Mouse (Mus musculus) right cerebral cortex, postnatal 10 days (tissue): ENCODE data around the gene Itch.
"Not testable (repeated sequence)": the region's sequence is repeated elsewhere in the genome, so short reads cannot be mapped to it uniquely, and the experiment has no call there.

ENCODE experiments used
- DNase-seq, 2 experiments: peaks; one replicate each; pipeline ENCODE4 v3.0.0; 2021; ENCODE audit warnings: low spot score in 2 of 2

Gene Itch

DNA sequence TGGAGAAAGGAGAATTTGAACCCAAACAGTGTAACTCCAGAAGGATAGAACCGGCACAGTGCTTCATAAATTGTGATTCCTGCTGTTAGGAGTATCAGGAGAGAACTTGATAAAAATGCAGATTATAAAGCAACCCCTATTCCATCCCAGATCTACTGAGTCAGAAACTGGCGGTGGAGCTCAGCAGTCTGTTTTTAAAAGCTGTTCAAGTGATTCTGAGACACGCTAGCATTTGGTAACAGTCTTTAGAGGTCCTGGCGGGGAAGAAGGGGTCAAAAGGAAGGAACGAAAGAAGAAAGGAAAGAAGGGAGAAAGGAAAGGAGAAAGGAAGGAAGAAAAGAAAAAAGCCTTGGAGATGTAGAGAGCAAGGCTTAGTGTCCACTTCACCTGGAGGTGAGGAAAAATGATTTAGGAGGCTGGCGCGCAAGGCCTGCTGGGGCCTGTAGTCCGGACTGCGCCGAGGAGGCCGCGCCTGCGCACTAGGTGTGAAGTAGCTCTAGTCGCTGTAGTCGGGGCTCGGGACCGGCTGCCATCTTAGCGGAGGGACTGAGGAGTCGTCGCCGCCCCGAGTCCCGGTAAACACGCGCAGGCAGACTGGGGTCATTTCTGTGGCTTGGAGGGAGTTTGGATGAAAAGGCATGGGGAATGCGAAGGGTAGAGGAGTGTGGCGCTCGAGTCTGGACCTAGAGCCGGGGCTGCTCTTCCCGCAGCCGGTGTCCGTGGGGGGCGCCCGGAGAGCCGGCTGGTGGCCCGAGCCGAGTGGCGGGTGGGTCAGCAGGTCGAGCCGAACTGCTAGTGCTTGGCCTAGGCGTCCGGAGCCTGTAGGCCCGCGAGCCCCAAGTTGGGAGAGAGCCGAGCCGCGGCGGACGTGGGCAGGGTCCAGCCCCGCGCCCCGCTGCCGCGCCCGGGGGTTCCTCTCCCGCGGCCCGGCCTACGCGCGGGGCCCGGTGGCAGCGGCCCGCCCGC is at the start of gene Itch:
TSS of gene Itch (plus strand) at position 499 of the 966 bp plus-strand sequence.
- peak; percentile 96 to 97 for DNase-seq

DNA sequence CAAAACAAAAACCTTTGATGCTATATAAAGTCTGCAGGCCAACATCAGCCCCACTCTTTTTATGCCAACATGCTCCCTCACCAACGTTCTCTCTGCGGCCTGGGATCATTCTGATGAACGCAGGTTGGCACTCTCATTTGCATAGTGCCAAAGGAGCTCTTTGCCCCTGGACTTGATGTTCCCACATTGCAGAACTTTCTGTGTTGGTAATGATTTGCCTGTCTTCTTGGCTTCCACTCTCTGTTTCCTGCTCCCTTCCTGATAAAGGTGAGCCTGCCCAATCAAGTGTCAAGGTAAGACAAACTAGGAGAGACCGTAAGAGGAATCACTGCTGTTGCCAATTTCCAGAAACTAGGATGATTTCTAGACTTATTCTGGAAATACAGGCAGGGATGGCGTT is 48.8 kb upstream of the Itch start:
- DNase-seq, result no peak

DNA sequence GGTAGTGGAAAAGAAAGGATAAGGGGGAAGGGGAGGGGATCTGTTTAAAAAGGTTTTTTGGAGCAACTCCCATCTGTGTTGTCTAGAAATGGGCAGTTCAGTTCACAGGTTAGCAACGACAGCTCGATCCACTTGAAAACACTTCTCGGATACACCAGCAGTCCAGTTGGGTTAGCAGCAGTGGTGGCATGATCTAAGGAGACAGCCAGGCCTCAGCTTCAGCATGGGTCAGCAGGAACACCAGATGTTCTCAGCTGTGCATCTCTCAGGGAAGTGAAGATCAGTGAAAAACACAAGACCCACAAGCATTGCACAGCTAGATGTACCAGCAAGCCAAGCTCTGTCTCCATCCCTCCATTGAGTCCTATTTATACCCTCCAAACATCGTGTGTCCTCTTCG is 47.0 kb upstream of the Itch start:
- DNase-seq, result no peak

DNA sequence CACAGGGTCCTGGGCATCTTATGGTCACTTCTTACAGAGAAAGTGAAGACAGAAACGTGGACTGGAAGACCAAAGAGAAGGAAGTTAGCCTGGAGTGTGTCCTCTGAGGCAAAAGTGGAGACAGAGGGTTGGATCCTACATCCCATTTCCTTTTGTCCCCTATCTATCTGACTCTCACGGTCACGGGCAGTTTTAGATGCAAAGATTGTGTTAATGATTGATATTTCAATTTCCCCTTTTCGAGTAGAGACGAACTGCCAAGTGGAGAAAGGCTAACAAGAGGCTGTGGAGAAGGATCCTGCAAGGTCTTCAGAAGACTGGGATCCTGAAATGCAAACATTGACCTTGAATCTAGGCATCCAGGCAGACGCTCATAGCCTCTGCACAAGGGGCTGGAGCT is 45.0 kb upstream of the Itch start:
- no peak for DNase-seq

DNA sequence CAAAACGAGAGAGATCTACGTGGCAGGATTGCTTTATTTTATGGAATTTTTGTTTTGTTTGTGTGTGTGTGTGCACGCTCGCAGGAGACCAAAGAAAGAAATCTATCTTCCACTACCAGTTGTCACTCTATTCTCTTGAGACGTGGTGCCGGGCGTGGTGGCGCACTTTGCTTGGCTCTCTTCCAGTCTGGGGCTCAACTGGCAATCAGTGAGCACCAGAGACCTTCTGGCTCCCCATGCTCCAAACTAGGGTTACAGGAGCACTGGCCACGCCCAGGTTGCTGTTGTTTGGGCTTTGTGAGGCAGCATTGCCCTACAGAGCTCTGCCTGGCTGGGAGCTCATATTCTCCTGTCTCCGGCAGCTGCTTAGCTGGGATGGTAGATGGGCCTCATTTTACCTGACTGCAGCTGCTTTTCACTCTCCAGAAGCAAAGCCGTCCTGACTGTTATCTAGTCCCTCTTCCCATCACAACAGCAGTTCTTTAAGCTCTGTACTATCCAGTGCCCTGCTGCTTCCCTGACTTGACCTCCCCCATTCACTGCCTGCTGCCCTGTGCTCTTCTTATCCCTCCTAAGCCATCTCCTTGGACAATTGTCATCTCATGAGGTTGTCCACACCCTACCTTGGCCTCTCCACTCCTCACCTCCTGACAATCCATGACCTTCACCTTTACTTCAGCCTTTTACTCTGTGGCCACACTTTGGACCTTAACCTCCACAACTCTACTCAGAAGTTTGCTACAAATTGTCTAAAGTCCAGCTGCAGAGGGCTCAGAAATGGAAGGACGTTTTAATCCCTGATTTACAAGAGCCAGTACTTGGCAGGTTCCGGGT is 42.2 kb upstream of the Itch start:
- DNase-seq, result no peak

DNA sequence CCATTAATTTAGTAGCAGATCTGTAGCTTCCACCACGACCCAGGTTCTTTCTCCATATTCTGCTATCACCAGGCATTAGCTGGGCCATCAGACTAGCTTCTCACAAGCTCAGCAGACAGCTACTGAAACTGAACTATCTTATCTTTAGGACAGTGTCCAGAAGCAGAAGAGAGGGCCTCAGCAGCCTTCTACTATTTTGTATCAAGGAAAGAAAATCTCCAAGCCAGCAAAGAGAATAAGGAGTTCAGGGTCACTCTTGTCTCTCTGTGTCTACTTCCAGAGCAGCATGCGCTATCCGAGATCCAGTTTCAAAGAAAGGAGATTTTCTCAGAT is 41.6 kb upstream of the Itch start:
- no peak for DNase-seq

DNA sequence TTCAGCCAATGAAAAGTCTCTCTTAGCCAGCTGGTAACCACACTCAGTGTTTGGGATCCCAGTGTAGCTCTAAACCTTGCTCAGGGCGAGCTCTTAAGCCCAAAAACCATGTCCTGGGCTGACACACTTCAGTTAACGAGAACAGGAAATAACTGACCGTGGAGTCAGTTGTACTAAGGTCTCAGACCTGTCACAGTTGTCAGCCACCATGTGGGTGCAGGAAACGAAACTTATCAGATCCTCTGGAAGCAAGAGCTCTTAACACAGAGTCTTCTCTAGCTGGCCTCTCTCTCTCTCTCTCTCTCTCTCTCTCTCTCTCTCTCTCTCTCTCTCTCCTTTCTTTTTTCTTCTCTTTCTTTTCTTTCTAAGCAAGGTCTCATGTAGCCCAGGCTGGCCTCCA is 39.9 kb upstream of the Itch start:
- no peak for DNase-seq

DNA sequence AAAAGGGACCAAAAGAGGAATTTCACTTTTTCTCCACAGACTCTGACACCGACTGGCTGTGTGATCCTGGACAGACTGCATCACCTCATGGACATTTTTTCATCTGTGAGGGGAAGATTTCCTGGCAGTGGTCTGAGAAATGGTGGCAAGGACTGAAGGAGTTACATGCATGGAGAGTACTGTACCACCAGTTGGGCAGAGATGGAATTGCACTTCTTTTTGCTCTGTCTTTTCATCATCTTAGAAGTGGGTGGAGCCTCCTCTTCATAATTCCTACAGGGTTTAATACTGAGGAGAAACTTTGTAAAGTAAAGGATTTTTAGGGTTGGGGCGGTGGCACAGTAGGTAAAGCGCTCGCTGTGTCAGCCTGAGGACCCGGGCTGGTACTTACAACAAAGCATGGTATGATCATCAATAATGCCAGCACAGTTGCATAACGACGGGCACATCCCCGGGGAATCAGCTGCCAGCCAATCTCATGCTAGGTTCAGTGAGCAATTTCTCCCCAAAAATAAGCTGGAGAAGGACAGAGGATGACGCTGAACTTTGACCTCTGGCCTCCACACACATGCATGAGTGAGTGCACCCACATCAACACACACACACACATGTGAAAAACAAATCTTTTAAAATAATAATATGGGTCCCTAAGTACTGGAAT is 34.5 kb upstream of the Itch start:
- no peak for DNase-seq

DNA sequence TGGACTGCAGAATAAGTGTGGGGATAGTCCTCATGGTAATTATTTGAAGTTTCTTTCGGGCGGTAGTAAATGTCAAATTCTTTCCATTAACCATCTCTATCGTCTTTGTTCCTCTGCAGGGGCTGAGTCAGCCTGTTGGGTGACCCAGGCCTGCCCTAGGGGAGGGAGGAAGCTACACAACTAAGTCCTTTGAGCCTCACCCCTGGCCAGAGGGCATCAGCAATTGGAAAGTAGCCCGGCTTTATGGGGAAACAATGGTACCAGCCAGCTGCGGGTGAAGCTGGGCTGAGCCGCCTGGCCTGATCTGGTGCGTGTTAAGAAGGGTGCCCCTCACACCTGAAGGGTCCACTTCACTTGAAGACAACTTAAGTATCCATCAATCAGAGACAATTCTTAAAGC is 33.9 kb upstream of the Itch start:
- DNase-seq, result no peak

DNA sequence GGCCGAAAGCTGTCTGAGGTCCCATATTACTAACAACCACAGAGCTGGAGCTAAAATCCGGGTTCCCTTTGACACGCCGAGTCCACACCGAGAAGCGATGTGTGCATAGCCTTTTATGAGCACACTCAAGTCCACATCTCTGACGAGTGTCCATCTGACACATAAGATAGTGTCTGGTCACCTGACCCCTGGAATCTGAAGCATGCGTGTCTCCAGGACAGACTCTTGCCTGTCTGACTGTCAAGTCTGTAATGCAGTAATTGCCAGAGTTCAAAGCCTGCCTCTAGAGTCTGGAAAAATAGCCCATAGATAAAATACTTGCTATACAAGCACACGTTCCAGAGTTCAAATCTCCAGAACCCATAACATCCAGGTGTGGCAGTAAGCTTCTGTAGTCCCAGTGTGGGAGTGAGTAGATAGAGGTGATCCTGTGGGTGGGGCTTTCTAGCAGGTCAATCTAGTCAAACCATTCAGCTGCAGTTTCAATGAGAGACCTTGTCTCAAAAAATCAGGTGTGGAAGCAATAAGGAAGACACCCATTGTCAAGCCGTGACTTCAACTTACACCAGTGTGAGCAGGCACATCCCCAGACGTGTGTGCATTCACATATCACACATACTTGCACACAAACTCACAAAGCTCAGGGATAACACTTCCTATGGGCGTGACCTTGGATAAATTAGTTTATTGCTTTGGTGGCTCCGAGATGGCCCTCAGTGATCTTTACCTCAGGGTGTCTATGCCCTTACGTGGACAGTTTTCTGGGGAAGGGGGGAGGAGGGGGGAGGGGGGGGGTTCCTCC is 33.1 kb upstream of the Itch start:
- no peak for DNase-seq

DNA sequence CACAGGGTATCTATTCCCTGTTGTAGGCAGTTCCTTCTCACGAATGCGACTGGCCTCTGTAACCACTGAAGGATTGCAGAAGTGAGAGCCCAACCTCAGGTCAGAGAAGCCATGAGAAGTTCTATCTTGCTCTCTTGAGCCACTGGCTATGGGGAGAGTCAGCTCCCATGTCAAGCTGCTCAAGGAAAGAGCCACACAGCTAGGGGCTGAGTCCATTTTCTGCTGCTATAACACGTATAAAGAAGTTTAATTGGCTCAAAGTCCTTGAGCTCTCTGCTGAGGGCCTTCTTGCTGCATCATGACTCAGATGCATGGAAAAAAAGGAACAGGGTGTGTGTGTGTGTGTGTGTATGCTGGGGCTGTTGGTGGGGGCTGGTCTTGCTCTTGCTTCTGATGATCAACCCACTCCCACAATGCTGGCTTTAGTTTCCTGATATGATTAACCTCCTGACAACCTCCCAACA is 32.5 kb upstream of the Itch start:
- no peak for DNase-seq

DNA sequence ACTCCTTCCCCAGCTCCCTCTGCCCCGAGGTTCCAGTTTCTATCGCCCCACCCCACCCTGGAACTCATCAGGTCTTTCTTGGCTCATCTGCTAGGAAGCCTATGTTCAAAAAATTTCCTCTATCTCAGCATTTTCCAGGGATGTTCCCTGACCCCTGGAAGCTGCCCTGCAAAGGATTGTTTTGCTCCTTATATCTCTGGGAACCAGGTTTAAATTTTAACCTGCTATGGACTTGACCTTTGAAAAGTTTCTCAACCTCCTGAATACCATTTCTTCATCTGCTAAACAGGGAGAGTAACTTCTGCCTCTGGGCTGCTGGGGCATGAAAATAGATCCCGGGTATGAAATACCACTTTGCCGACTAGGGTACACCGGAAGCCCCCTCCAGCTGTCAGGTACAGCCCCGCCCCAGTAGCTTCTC is 31.5 kb upstream of the Itch start:
- DNase-seq, result no peak

DNA sequence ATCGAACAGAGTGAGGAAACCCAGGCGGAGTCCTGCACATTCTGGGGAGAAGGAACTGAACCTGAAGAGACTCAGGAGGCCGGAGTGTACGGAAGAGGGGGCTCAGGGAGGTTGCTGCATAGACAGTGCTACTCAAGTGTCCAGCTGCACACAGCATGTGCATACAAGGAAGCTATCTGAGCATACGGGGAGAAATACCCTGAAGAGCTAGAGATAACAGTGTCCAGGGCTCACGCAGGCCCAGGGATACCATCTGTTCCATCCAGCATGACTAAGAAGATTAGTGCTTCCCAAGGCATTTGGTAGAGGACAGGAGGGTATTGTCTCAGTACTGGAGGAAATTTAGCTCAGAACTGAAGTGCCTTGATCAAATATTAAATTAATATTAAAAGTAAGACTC is 29.7 kb upstream of the Itch start:
- no peak for DNase-seq

DNA sequence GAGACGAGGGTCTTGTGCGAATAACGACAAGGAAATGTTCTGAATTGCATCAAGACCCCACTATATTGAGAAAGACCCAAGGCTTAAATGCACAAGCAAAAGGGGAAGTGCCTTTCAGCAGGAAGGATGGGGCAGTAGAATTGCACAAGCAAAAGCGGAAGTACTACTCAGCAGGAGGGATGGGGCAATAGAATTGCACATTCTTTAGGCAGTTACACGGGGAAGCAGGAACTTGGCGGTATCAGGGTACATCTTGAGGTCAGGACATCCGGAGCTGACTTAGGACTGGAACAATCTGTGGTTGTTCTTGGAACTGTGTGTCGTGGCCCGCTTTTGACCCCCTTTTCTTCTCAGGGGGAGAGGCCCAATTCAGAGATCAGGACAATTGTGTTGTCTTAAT is 26.0 kb upstream of the Itch start:
- DNase-seq, result not testable (repeated sequence)

DNA sequence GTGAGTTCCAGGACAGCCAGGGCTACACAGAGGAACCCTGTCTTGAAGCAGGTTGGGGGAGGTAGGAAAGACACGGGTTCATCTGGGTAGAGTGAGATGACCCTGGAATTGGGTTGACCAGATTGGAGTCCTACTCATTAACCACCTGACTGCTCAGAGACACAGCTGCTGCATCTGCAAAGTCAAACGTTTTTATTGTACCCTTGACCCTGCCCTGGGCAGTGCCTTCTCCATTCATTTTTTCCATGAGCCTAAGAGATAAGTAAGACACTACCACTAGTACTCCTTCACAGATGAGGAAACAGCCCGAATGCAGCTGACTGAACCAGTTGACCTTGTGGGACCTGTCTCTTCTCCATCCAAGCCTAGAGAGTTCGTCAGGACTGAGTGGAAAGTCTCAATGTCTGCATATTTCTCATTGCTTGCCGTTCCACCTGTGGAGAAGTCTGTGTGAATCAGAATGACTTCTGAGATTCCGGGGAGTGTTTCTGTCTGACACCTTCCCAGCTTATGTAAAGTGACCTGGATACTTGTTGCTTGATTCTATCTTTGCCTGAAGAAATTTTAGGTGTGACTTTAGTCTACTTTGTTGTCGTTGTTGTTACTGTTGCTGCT is 18.0 kb upstream of the Itch start:
- DNase-seq, result no peak

DNA sequence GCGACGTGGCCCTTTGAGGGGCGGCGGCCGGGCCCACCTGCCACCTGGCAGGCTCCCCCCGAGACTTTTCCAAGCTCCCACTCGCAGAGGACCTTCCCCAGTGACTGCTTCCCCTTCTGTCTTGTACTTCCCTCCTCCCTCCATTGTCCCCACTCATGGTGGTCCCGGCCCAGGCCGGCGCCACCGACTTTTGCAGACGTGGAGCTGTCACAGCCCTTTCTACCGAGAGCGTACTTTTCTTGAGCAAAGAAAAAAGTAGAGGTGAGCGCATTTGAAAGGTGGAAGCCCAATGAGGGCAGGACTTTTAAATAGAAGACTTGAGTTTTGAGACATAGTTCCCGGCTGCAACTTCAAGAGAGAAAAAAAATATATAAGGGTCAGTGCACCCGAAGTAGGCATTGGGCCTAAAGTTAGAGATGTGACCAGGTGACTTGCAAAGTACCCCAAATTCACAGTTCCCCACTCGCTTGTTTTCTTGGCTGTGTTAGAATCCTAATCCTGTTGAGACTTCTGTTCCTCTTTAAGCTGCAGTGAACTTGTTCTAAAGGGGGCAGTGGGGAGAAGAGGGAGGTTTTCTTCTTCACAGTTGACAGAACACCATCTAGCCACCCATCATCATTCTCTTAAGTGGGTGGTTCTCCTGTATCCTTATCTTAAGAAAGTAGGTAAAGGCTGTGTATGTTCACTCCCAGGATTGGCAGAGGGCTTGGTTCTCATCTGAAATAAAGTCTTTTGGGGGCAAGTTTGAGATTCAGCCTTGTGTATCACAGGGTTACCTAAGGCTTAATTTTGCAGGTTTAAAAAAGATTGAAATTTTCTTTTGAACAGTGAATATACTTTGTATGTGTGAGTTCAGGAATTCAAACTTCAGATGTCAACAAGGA is 910 bp downstream of the Itch start:
- DNase-seq, result peak in 1 of 2 experiments; percentile 28

DNA sequence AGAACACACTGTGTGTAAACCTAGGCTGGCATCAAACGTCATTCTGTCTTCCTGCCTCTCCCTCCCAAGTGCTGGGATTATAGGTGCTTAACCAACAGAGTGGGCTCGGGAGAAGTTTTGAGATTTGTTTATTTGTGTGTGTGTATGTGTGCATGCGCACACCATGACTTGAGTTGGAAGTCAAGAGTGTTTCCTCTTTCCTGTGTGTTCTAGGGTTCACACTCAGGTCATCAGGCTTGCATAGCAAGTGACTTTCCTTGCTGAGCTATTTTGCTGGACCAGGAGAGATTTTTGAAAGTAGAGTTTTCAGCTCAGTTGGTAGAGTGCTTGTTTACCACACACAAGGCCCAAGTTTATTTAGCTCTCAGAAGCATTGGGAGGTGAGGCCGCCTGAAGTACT is 1.8 kb downstream of the Itch start:
- no peak for DNase-seq

DNA sequence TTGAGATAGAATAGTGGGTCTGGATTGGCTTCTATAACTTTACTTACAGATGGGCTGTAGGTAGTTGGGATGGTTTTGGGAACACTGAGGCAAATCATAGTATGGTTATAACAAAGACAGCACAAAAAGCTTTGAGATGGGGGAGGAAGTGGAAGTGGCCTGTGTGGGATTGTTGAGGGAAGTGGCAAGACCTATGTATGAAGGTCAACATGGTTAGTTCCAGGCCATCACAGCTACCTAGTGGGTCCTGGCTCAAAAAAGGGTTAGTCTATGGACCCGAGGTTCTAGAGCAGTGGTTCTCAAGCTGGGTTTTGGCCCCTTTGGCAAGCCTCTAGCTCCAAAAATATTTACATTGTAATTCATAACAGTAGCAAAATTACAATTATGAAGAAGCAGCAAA is 2.2 kb downstream of the Itch start:
- DNase-seq, result no peak

DNA sequence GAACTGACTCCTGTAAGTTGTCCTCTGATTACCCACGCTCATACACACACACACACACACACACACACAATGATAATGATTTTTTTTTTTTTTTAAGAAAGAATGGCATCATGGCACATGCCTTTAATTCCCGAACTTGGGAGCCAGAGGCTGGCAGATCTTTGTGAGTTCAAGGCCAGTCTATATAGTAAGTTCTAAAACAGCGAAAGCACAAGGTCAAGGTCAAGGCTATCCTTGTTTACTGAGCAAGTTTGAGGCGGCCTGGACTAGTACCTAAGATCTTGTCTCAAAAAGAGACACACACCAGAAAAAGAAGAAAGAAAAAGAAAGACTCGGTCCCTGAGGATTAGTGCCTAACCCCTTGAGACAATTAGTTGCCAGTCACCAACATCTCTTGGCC is 7.7 kb downstream of the Itch start:
- DNase-seq, result no peak

DNA sequence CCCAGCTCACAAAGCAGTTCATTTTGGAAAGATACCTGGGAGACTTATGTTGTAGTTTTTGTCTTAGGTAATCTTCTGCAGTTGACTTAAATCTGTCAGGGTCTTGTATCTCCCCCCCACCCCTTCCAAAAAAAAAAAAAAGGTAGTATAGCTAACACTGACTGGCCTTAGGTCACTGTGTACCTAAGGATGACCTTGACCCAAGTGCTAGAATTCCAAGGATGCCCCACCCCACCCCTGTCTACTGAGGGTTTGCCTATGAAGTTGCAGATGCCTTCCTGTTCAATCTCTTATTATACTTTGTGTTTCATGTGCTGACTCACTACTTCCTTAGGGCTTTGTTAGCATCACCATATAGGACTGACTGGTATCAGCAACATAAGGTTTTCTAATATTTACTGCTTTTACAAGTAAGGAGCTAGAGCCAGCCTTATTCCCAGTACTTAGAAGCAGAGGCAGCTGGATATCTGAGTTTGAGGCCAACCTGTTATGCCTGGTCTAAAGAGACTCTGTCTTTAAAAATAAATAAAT is 8.8 kb downstream of the Itch start:
- DNase-seq, result no peak
